In genomic region chr10:32890507-32891131, GRCm38 (mm10) we compare ENCODE assay signal across 7 mouse cellular contexts. TPM values are rescaled to one million over a fixed set of nuclear protein-coding genes. Genes with fewer than 3 reads are reported as not detected.
DNase-seq lines count a peak whose midpoint lies in the region; ATAC-seq lines count a peak whose summit lies in the region.

No protein-coding gene starts in this region.

- no peak for ATAC-seq in embryonic facial prominence, embryonic 13.5 days (ENCODE audit: insufficient number of reproducible peaks, insufficient read depth, low FRiP score, low TSS enrichment, low read depth)
- ATAC-seq in heart, embryonic 12.5 days (ENCODE audit: insufficient number of reproducible peaks, low FRiP score), result peak; percentile 67
- ATAC-seq in kidney, embryonic 16.5 days (ENCODE audit: low FRiP score, low TSS enrichment), result peak; percentile 87
- peak; percentile 33 for ATAC-seq in neural tube, embryonic 11.5 days (ENCODE audit: insufficient read depth, low FRiP score, low TSS enrichment)

- peak overlapping the region; percentile 69 for H3K4me3 ChIP-seq in embryonic facial prominence, embryonic 13.5 days
- peak overlapping the region; percentile 79 for H3K4me3 ChIP-seq in heart, embryonic 12.5 days
- H3K4me3 ChIP-seq in kidney, embryonic 16.5 days (ENCODE audit: low read length), result peak overlapping the region; percentile 74
- peak overlapping the region; percentile 56 for H3K4me3 ChIP-seq in neural tube, embryonic 11.5 days (ENCODE audit: low read depth, low read length)

- H3K36me3 ChIP-seq in embryonic facial prominence, embryonic 13.5 days, result no peaks in the 10 kb centered on the region
- no peaks in the 10 kb centered on the region for H3K36me3 ChIP-seq in heart, embryonic 12.5 days
- no peaks in the 10 kb centered on the region for H3K36me3 ChIP-seq in kidney, embryonic 16.5 days (ENCODE audit: insufficient read depth, low read length)
- no peaks in the 10 kb centered on the region for H3K36me3 ChIP-seq in neural tube, embryonic 11.5 days (ENCODE audit: control insufficient read depth, insufficient read depth, low read length)

- H3K27ac ChIP-seq in embryonic facial prominence, embryonic 13.5 days, result no peak overlapping the region
- no peak overlapping the region for H3K27ac ChIP-seq in heart, embryonic 12.5 days (ENCODE audit: poor library complexity, severe bottlenecking)
- H3K27ac ChIP-seq in kidney, embryonic 16.5 days (ENCODE audit: low read length), result no peak overlapping the region
- no peak overlapping the region for H3K27ac ChIP-seq in neural tube, embryonic 11.5 days (ENCODE audit: low read depth, low read length)

- peak; percentile 87 for DNase-seq in brain, adult 2 months (ENCODE audit: low read depth, low spot score)
- DNase-seq in liver, result peak; percentile 27
- DNase-seq in neural tube, embryonic 11.5 days (ENCODE audit: low spot score), result peak; percentile 58
- DNase-seq in urinary bladder, postnatal 14 days (ENCODE audit: low spot score), result peak; percentile 70

- no peaks in the 10 kb centered on the region for H3K4me1 ChIP-seq in embryonic facial prominence, embryonic 13.5 days
- no peaks in the 10 kb centered on the region for H3K4me1 ChIP-seq in heart, embryonic 12.5 days (replicated peaks)
- H3K4me1 ChIP-seq in kidney, embryonic 16.5 days (ENCODE audit: insufficient read depth, low read length), result peaks cover 3% of the 10 kb centered on the region; the same call in 1 of the 2 replicates
- H3K4me1 ChIP-seq in neural tube, embryonic 11.5 days (ENCODE audit: control insufficient read depth, insufficient read depth, low read length), result no peaks in the 10 kb centered on the region

- peaks cover 34% of the 10 kb centered on the region for H3K27me3 ChIP-seq in embryonic facial prominence, embryonic 13.5 days
- H3K27me3 ChIP-seq in heart, embryonic 12.5 days (replicated peaks), result 0 out of 2 replicates have a peak, but pooled peaks cover 8% of the 10 kb centered on the region
- peaks cover 7% of the 10 kb centered on the region; the same call in 1 of the 2 replicates for H3K27me3 ChIP-seq in kidney, embryonic 16.5 days (ENCODE audit: insufficient read depth, low read length)
- H3K27me3 ChIP-seq in neural tube, embryonic 11.5 days (ENCODE audit: control insufficient read depth, insufficient read depth, low read length), result no peaks in the 10 kb centered on the region

- WGBS in embryonic facial prominence, embryonic 13.5 days, result 3% methylated on average over 13 of the region's 13 CpGs
- 3% methylated on average over 13 of the region's 13 CpGs for WGBS in heart, embryonic 12.5 days
- 2% methylated on average over 13 of the region's 13 CpGs for WGBS in kidney, embryonic 16.5 days
- WGBS in neural tube, embryonic 11.5 days, result 6% methylated on average over 13 of the region's 13 CpGs

- H3K9me3 ChIP-seq in embryonic facial prominence, embryonic 13.5 days, result no peaks in the 10 kb centered on the region
- H3K9me3 ChIP-seq in heart, embryonic 12.5 days (replicated peaks), result no peaks in the 10 kb centered on the region
- H3K9me3 ChIP-seq in kidney, embryonic 16.5 days (ENCODE audit: low read length), result no peaks in the 10 kb centered on the region
- H3K9me3 ChIP-seq in neural tube, embryonic 11.5 days (ENCODE audit: control insufficient read depth, low read length), result no peaks in the 10 kb centered on the region

- peak overlapping the region; percentile 98 for H3K4me2 ChIP-seq in embryonic facial prominence, embryonic 13.5 days
- peak overlapping the region; percentile 97 for H3K4me2 ChIP-seq in heart, embryonic 12.5 days
- peak overlapping the region; percentile 98 for H3K4me2 ChIP-seq in kidney, embryonic 16.5 days (replicated peaks; ENCODE audit: low read depth, low read length)
- H3K4me2 ChIP-seq in neural tube, embryonic 11.5 days (ENCODE audit: low read depth), result peak overlapping the region; percentile 80

- peak overlapping the region; percentile 80 for H3K9ac ChIP-seq in embryonic facial prominence, embryonic 13.5 days
- peak overlapping the region; percentile 80 for H3K9ac ChIP-seq in heart, embryonic 12.5 days
- H3K9ac ChIP-seq in kidney, embryonic 16.5 days (replicated peaks; ENCODE audit: low read length), result 0 out of 2 replicates have a peak overlapping the region, but pooled peaks have one; percentile 22
- peak overlapping the region; percentile 67 for H3K9ac ChIP-seq in neural tube, embryonic 11.5 days (ENCODE audit: low read length)

RNA-seq across cellular contexts. Expression of gene Nkain2, which starts 0.4 kb away (rescaled TPM):
- polyA plus RNA-seq in embryonic facial prominence, embryonic 13.5 days (2015; fragmentation: Nextera tagmentation; extraction: Ambion mirVana), result 0.81 and 1.5 TPM in 2 replicates
- polyA plus RNA-seq in heart, embryonic 12.5 days (2016; fragmentation: Nextera tagmentation; extraction: Ambion mirVana), result 0.74 and 1.00 TPM in 2 replicates
- 0.24 and 0.64 TPM in 2 replicates for polyA plus RNA-seq in kidney, embryonic 16.5 days (2015; fragmentation: Nextera tagmentation; extraction: Ambion mirVana)
- 1.8 and 3.3 TPM in 2 replicates for polyA plus RNA-seq in neural tube, embryonic 11.5 days (2014; fragmentation: Nextera tagmentation; extraction: Ambion mirVana)

Comparison
In these comparisons a context has a peak if more than half of its experiments do, and no peak if none do; other contexts are left out.
1. DNase-seq: peak in every context shown above with its lines; median percentile 87 in brain, adult 2 months; 70 in urinary bladder, postnatal 14 days; 58 in neural tube, embryonic 11.5 days; 27 in liver.
2. H3K9ac ChIP-seq: peak in every context shown above with its lines; median percentile 80 in embryonic facial prominence, embryonic 13.5 days; 80 in heart, embryonic 12.5 days; 67 in neural tube, embryonic 11.5 days; 22 in kidney, embryonic 16.5 days.